Mouse (Mus musculus): ENCODE measurements around the gene Fut4.
A peak's percentile ranks its signal among the peaks of the same experiment; 100 is the strongest.
"Not testable (repeated sequence)": the region's sequence is repeated elsewhere in the genome, so short reads cannot be mapped to it uniquely, and the experiment has no call there.

Gene Fut4

DNA sequence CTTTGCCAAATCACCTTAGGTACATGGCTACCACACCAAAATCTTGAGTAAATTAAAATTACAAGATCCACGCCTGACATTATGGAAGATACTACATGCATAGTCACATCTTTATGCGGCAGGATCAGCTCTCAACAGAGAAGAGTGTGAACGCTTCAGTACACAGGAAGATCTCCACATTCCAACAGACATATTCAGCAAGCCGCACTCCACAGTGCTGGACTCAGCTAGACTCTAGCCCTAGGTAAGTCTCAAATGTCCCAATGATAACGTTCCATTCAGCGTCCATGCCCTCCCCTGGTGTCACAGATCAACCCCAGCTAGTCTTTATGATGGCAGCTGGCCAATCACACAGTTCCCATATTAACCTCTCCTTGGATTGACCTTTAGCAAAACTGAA is 26.2 kb downstream of the Fut4 start:
- DNase-seq (ENCODE audit: low read depth, low spot score), result no peak

DNA sequence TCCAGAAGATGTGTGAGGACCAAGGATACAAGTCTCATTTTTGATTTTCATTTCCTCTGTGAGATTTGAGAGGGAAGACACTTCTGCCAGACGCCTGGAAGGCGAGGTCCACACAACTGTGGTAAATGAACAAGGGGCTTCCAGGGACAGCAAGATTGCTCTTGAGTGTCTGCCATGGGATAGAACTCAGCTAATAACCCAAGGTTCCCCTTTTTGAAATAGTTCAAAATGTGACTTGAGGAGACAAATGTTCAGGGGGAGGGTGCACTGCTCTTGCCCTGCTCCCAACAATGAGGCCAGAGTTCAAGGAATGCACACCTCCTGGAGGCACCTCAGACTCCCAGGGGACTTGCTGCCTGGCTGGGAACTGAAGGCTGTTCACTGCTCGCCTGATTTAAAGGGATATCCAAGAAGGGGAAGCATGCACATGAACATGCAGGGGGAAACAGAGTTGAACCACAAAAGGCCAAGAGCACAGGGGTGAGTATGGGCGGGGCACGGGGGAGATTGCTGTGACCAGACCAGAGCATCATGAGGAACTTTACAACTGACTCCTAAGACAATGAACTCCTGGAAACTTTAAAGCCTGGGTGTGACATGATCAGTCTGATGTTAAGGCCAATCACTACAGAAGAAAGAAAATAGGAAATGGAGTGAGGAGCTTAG is 27.3 kb downstream of the Fut4 start:
- DNase-seq (ENCODE audit: low read depth, low spot score), result no peak

DNA sequence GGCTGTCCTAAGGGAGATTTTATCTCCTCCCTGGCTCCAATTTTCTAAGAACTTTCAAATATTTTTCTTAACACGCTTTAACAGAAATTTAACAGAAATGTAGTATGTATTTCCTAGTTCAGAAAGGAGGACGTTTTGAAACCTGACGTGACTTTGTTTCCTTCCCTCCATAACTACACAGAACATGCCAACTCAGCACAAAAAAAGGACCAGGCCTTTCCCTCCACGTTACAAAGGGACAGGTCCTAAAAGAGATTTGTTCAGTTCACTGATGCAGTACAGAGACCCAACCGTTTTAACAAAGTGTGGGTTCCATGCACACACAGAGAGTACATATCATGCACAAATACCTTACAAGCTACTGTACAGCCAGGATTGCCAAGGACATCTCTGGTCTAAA is 30.6 kb downstream of the Fut4 start:
- DNase-seq (ENCODE audit: low read depth, low spot score), result no peak

DNA sequence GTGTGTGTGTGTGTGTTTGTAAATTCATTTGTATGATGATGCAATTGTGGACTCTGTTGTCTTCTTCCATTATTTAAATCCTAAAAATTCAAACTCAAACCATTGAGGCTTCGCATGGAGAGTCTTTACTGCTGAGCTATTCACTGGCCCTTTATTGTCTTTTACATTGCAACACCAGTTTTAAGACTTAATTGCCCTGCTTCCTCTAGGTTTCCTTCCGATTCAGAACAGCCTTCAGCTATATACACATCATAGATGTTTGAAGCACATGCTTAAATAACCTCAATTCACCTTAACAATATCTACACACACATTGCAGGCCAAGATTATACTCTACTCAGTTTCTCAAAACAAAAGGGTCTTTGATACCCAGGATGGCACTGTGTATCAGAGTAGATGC is 31.8 kb downstream of the Fut4 start:
- DNase-seq (ENCODE audit: low read depth, low spot score), result no peak

DNA sequence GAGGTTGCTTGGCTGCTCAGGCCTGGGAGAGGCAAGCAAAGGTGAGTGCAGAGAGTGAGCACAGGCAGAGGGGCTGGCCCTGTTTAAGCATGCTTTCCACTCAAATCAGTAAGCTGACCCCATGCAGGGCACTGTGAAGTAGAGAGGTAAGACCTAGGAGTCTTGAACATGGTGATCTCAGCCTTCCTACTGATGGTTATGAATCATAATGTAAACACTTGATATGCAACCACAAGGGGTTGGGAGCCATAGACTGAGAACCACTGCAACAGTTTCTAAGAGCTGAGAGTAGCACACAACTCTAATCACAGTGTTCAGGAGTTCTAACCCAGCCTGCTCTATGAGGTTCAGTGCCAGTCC is 33.9 kb downstream of the Fut4 start:
- DNase-seq (ENCODE audit: low read depth, low spot score), result no peak

DNA sequence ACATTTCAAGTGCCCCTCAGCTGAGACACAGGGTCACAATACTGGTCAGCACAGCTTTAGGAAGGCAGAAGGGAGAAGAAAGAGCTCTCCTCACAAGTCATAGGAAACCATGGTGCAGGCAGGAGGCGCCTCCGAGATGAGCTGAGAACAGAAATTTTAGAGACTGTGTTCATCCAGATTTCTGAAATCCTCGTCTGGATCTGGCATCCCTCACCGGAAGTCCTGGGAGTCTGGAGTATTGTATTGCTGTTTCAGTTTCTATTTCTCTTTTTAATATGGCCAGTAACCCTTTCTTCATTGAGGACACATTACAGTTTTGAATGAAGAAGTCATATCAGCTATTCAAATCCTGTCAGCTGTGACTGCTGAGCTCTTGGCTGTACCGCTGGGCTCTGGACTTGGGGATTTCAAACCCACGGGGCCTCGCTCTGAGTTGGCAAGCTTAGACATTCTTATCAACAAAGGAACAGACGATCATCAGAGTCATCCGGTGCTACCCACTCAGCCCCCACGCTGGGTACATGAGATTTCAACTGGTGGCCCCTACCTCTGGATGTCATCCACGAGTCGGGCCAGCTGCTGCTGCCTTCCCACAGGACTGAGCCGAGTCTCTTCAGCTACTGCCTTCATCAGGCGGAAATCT is 34.4 kb downstream of the Fut4 start:
- DNase-seq (ENCODE audit: low read depth, low spot score), result no peak

DNA sequence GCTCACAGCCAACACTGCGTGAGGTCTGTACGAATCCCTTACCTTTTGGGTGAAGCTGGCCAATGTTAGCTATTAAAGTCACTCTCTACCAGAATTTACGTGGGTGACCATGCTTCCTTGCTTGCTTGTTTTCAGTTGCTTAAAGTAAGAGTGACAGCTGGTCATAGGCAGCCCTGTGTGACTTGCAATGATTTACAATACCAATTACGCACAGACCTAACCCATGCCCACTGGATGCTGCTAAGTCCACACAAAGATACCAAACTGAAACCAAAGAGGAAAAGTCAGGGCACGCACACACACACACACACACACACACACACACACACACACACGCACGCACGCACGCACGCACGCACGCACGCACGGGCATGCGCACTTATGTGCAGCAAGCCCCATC is 36.9 kb downstream of the Fut4 start:
- no peak for DNase-seq (ENCODE audit: low read depth, low spot score)

DNA sequence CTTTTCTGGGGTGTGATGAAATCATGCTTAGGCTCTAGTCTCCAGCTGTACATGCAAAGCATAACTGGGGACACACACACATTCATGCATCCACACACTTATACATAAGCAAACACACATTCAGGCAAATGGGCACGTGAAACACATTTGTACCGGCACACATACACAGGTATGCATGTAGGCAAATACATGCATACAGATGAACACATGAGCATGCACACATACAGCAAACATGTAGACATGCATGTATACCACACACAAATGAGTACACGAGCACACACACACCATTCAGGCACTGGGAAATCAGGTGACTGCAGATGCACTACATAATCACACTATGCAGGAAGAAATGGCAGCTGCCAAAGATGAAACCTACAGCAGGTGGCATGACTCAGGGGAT is 41.3 kb downstream of the Fut4 start:
- no peak for DNase-seq (ENCODE audit: low read depth, low spot score)

DNA sequence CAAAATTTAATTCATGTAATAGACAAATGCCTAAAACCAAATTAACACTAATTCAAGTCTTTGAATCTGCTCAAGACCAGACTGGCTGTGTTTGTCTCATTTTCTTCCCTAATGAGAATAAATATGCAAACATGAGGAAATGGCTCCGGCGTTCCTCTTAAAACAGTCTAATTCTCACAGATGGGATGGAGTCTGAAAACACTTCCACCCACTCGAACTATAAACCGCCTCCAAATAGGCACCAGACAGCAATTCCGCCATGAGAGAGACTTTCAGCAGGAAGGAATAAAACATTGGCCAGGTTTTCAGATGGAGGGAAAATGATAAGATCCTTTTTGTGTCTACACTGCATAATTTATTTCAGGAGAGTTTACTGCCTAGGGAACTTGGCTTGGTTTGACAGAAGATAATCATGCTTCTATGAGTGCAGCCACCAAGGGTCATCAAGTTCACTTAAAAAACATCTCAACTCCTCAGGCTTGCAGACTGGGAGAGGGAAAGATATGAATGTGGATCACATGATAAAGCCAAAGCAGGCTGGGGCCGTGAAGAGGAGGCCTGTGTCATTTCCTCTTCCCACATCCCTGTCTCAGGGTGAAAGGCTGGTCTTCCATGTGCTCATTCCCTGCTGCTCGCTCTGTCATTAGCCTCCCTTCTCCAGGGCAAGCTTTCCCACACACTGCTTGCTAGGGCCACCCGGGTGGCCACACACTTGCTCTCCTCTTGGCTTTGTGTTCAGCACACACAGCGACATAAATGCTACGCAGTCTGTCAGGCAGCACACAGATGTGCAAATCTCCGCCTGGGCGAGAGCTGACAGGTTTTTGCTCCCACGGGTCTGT is 46.7 kb downstream of the Fut4 start:
- no peak for DNase-seq (ENCODE audit: low read depth, low spot score)

DNA sequence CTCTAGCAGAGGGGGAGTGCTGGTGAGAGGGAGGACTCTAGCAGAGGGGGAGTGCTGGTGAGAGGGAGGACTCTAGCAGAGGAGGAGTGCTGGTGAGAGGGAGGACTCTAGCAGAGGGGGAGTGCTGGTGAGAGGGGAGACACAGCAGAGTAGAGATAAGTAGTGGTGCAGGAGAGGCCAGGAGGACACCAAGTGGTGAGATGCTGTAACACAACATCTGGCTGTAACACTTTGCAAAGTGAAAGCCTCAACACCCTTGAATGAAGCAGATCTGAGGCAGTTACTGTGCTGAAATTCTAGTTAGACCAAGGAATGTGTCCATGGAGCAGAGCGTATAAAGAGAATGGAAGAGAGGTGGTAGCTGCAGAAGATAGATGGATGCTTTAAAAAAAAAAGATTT is 51.4 kb downstream of the Fut4 start:
- DNase-seq (ENCODE audit: low read depth, low spot score), result not testable (repeated sequence)

DNA sequence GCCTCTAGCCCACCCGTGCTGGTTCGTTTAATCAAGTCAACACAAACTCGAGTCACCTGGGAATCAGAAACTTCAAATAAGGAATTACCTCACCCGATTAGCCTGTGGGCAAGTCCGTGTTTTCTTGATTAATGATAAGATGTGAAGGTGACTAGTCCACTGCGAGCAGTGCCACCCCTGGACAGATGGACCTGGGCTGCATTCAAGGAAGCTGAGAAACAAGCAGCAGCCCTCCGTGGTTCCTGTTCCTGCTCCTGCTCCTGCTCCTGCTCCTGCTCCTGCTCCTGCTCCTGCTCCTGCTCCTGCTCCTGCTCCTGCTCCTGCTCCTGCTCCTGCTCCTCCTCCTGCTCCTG is 52.9 kb downstream of the Fut4 start:
- no peak for DNase-seq (ENCODE audit: low read depth, low spot score)

DNA sequence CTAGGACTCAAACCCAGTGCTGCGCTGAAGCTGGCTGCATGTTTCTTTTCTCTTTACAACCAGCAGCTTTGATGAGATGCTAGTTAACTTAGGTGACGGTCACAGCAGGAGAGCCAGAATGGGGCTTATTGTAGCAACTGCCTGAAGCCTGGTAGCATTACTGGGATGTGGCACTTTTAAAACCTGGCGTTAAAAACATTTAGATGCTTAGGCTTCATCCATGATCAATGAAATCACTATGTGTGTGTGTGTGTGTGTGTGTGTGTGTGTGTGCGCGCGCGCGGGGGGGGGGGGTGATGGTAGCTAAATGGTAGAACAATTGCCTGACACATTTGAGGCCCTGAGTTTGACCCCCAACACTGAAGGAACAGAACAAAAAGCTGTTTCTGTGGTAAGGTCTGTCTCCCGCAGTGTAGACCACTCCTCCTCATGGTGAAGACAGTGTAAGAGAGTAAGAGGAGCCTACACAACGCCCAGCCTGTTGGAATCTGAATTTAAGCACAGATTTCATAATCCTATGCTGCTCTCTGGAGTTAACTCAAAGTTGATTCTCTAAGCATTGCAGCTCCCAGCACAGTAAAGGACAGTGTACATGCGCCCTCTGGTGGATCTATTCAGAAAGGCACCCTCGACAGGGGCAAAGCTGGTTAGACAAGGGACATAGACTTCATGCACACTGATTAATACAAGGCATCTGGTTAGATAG is 53.5 kb downstream of the Fut4 start:
- peak; percentile 88 for DNase-seq (ENCODE audit: low read depth, low spot score)
